Mouse (Mus musculus): ENCODE results near the gene Rad9a.
"Not testable (repeated sequence)": the region's sequence is repeated elsewhere in the genome, so short reads cannot be mapped to it uniquely, and the experiment has no call there.

Rad9a gene

GRCm38 (mm10) chr19:4201291-4201909 lies at the start of gene Rad9a:
Gene Rad9a (minus strand): TSS chr19:4201662.
- DNase-seq, result peak; percentile 96

- not testable (repeated sequence) for DNase-seq
These were observed 47.2 kb upstream of the Rad9a start for GRCm38 (mm10) chr19:4248683-4249082.

- no peak for DNase-seq
These were observed 45.5 kb upstream of the Rad9a start for GRCm38 (mm10) chr19:4247010-4247409.

- DNase-seq, result no peak
These were observed 43.3 kb upstream of the Rad9a start for GRCm38 (mm10) chr19:4244775-4245174.

GRCm38 (mm10) chr19:4242416-4242815 lies 41.0 kb upstream of the Rad9a start:
- DNase-seq, result no peak

GRCm38 (mm10) chr19:4240247-4240668 lies 38.8 kb upstream of the Rad9a start:
- DNase-seq, result no peak

GRCm38 (mm10) chr19:4234548-4234947 lies 33.1 kb upstream of the Rad9a start:
- no peak for DNase-seq

GRCm38 (mm10) chr19:4232651-4233050 lies 31.2 kb upstream of the Rad9a start:
- DNase-seq, result no peak

GRCm38 (mm10) chr19:4232186-4232572 lies 30.7 kb upstream of the Rad9a start:
- DNase-seq, result no peak

GRCm38 (mm10) chr19:4231253-4232185 lies 30.1 kb upstream of the Rad9a start, which contains the start of gene Pold4:
Gene Pold4 (plus strand): TSS chr19:4231899.
- peak; percentile 98 for DNase-seq

- no peak for DNase-seq
These were observed 29.0 kb upstream of the Rad9a start for GRCm38 (mm10) chr19:4230415-4230814.

GRCm38 (mm10) chr19:4229451-4230076 lies 28.1 kb upstream of the Rad9a start:
- DNase-seq, result no peak

GRCm38 (mm10) chr19:4228891-4229290 lies 27.4 kb upstream of the Rad9a start:
- DNase-seq, result no peak

- peak; percentile 72 for DNase-seq
These were observed 26.6 kb upstream of the Rad9a start for GRCm38 (mm10) chr19:4227894-4228678.

GRCm38 (mm10) chr19:4227446-4227845 lies 26.0 kb upstream of the Rad9a start:
- no peak for DNase-seq

- DNase-seq, result no peak
These were observed 25.3 kb upstream of the Rad9a start for GRCm38 (mm10) chr19:4226779-4227178.

GRCm38 (mm10) chr19:4222165-4222564 lies 20.7 kb upstream of the Rad9a start:
- no peak for DNase-seq

GRCm38 (mm10) chr19:4220957-4221743 lies 19.7 kb upstream of the Rad9a start:
- DNase-seq, result no peak

- DNase-seq, result no peak
These were observed 19.0 kb upstream of the Rad9a start for GRCm38 (mm10) chr19:4220416-4220815.

GRCm38 (mm10) chr19:4219943-4220342 lies 18.5 kb upstream of the Rad9a start:
- no peak for DNase-seq

- DNase-seq, result no peak
These were observed 17.3 kb upstream of the Rad9a start for GRCm38 (mm10) chr19:4218784-4219183.

GRCm38 (mm10) chr19:4218293-4218692 lies 16.8 kb upstream of the Rad9a start:
- DNase-seq, result no peak

All from cerebellum, adult 8-10 months (tissue).